Mouse (Mus musculus): Measurements from ENCODE around the gene Arhgap25. TPM values are rescaled to one million over a fixed set of nuclear protein-coding genes. Genes with fewer than 3 reads are reported as not detected.

The Arhgap25 gene
- total and polyA plus RNA-seq, 2 experiments: 0.40 to 1.6 TPM

GRCm38 (mm10) chr6:87547836-87548235 lies 14.8 kb upstream of the Arhgap25 start:
- H3K9ac ChIP-seq (ENCODE audit: low read depth, low read length): no peak overlapping the region
- H3K4me1 ChIP-seq (ENCODE audit: control insufficient read depth, insufficient read depth, low read length): no peaks in the 10 kb centered on the region
- H3K27ac ChIP-seq (replicated peaks; ENCODE audit: insufficient read depth, low read depth, low read length): no peak overlapping the region
- WGBS: 93% methylated on average over 7 of the region's 7 CpGs
- no peak for DNase-seq (ENCODE audit: extremely low read depth, low read depth, low spot score)
- TF ChIP-seq CTCF (IDR thresholded peaks at IDR 0.05; ENCODE audit: low read depth, low read length) (no peak), POLR2A (IDR thresholded peaks at IDR 0.05; ENCODE audit: extremely low read depth, insufficient read depth, low read length) (no peak)
- no peaks in the 10 kb centered on the region for H3K27me3 ChIP-seq (ENCODE audit: control insufficient read depth, insufficient read depth, low read length)
- no peaks in the 10 kb centered on the region for H3K79me2 ChIP-seq (ENCODE audit: control insufficient read depth, insufficient read depth, low read length)
- H3K36me3 ChIP-seq (ENCODE audit: control insufficient read depth, insufficient read depth, low read length): no peaks in the 10 kb centered on the region
- H3K4me3 ChIP-seq (ENCODE audit: insufficient read depth, low read depth, low read length): no peak overlapping the region

DNA sequence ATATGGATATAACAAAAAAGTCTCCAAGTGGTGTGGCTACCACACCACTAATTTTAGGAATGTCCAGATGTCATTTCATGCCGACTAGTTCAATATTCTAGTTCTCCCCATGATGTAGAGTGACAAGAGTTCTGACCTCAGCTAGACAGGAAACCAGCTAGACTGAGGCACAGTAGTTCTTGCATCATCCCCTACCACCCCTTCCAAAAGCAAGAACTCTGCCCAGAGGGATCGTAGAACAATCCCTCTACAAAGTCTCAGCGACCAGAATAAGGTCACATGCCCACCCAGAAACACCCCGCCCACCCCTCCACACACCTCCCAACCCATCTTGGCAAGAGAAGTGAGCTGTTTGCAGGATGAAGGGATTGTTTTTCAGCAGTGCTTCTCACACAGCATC lies 14.4 kb upstream of the Arhgap25 start:
- H3K4me3 ChIP-seq (ENCODE audit: insufficient read depth, low read depth, low read length): no peak overlapping the region
- no peak for DNase-seq (ENCODE audit: extremely low read depth, low read depth, low spot score)
- no peaks in the 10 kb centered on the region for H3K4me1 ChIP-seq (ENCODE audit: control insufficient read depth, insufficient read depth, low read length)
- no peaks in the 10 kb centered on the region for H3K27me3 ChIP-seq (ENCODE audit: control insufficient read depth, insufficient read depth, low read length)
- 79% methylated on average over 4 of the region's 4 CpGs for WGBS
- H3K9ac ChIP-seq (ENCODE audit: low read depth, low read length): no peak overlapping the region
- H3K36me3 ChIP-seq (ENCODE audit: control insufficient read depth, insufficient read depth, low read length): no peaks in the 10 kb centered on the region
- no peak for TF ChIP-seq CTCF (IDR thresholded peaks at IDR 0.05; ENCODE audit: low read depth, low read length)
- no peak for TF ChIP-seq POLR2A (IDR thresholded peaks at IDR 0.05; ENCODE audit: extremely low read depth, insufficient read depth, low read length)
- H3K79me2 ChIP-seq (ENCODE audit: control insufficient read depth, insufficient read depth, low read length): no peaks in the 10 kb centered on the region
- H3K27ac ChIP-seq (replicated peaks; ENCODE audit: insufficient read depth, low read depth, low read length): no peak overlapping the region

DNA sequence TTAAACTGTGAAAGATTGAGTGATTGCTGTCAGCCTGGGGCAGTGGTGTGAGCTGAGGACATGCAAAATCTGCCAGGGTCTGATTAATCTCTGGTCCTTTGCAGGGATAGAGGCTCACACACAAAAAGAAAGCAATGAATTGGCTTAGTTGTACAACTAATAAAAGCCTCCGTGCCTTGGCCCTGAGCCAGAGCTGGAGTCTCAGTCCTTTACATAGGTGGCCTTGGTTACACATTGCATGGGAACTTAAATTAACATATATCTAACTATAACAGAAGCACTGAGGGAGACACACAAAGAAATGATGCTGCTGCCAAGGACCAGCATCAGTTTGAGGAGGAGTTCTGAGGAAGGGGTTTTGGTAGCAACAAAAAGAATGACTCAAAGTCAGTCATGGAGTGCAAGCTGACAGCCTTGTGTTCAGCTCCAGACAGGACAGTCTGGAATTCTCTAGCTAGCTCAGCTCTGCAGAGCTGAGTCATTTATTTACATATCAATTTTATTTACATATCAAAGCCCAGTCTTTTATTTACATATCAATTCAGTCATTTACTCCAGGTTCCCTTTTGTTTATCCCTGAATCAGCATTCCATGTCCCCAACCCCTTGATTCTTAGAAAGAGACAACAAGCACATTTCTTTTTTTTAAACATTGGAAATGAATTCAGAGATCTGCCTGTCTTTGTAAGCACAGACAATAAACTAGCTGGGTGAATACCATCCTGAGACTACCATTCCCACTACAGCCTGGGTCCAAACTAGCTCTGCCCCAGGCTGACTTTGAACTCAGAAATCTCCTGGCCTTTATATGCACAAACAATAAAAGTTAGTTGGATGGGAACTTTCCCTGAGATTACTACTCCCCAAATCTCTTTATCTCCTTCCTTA lies 12.5 kb upstream of the Arhgap25 start:
- H3K27ac ChIP-seq (replicated peaks; ENCODE audit: insufficient read depth, low read depth, low read length): no peak overlapping the region
- H3K4me1 ChIP-seq (ENCODE audit: control insufficient read depth, insufficient read depth, low read length): peaks cover 2% of the 10 kb centered on the region; the same call in 1 of the 2 replicates
- H3K4me3 ChIP-seq (ENCODE audit: insufficient read depth, low read depth, low read length): no peak overlapping the region
- H3K9ac ChIP-seq (ENCODE audit: low read depth, low read length): no peak overlapping the region
- TF ChIP-seq POLR2A (IDR thresholded peaks at IDR 0.05; ENCODE audit: extremely low read depth, insufficient read depth, low read length) (no peak), CTCF (IDR thresholded peaks at IDR 0.05; ENCODE audit: low read depth, low read length) (no peak)
- no peaks in the 10 kb centered on the region for H3K79me2 ChIP-seq (ENCODE audit: control insufficient read depth, insufficient read depth, low read length)
- H3K36me3 ChIP-seq (ENCODE audit: control insufficient read depth, insufficient read depth, low read length): no peaks in the 10 kb centered on the region
- WGBS: 42% methylated on average over 1 of the region's 1 CpGs
- no peaks in the 10 kb centered on the region for H3K27me3 ChIP-seq (ENCODE audit: control insufficient read depth, insufficient read depth, low read length)
- peak; percentile 37 for DNase-seq (ENCODE audit: extremely low read depth, low read depth, low spot score)

GRCm38 (mm10) chr6:87542027-87542426 lies 9.0 kb upstream of the Arhgap25 start:
- H3K4me3 ChIP-seq (ENCODE audit: insufficient read depth, low read depth, low read length): no peak overlapping the region
- TF ChIP-seq POLR2A (IDR thresholded peaks at IDR 0.05; ENCODE audit: extremely low read depth, insufficient read depth, low read length) (no peak), CTCF (IDR thresholded peaks at IDR 0.05; ENCODE audit: low read depth, low read length) (no peak)
- no peaks in the 10 kb centered on the region for H3K27me3 ChIP-seq (ENCODE audit: control insufficient read depth, insufficient read depth, low read length)
- H3K27ac ChIP-seq (replicated peaks; ENCODE audit: insufficient read depth, low read depth, low read length): peak overlapping the region; percentile 41; the same call in 1 of the 2 replicates
- H3K36me3 ChIP-seq (ENCODE audit: control insufficient read depth, insufficient read depth, low read length): no peaks in the 10 kb centered on the region
- WGBS: 8% methylated on average over 9 of the region's 9 CpGs
- DNase-seq (ENCODE audit: extremely low read depth, low read depth, low spot score): peak; percentile 95
- no peak overlapping the region for H3K9ac ChIP-seq (ENCODE audit: low read depth, low read length)
- no peaks in the 10 kb centered on the region for H3K79me2 ChIP-seq (ENCODE audit: control insufficient read depth, insufficient read depth, low read length)
- peaks cover 2% of the 10 kb centered on the region; the same call in 1 of the 2 replicates for H3K4me1 ChIP-seq (ENCODE audit: control insufficient read depth, insufficient read depth, low read length)

DNA sequence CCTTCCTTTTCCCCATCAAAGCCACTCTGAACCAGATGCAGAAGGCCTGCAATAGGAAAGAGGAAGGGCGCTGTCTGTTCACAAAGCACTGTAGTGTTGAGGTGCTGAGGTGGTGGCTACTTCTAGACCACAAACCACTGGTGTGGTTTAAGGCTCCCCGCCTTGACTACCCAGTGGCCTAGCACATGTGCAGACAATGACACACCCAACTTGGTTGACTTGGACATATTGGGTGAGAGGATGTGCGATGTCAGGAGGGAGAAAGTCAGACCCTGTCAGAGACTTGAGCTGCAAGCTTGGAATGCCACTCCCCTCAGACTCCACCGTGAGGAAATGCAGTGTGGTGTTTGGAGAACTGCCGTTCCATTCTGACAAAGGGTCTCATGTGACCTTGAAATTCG lies 8.1 kb upstream of the Arhgap25 start:
- Histone ChIP-seq H3K27ac (replicated peaks; ENCODE audit: insufficient read depth, low read depth, low read length) (no peak overlapping the region; the same call in 1 of the 2 replicates), H3K4me3 (ENCODE audit: insufficient read depth, low read depth, low read length) (no peak overlapping the region), H3K79me2 (ENCODE audit: control insufficient read depth, insufficient read depth, low read length) (no peaks in the 10 kb centered on the region), H3K36me3 (ENCODE audit: control insufficient read depth, insufficient read depth, low read length) (no peaks in the 10 kb centered on the region), H3K9ac (ENCODE audit: low read depth, low read length) (no peak overlapping the region), H3K27me3 (ENCODE audit: control insufficient read depth, insufficient read depth, low read length) (no peaks in the 10 kb centered on the region), H3K4me1 (ENCODE audit: control insufficient read depth, insufficient read depth, low read length) (peaks cover 2% of the 10 kb centered on the region; the same call in 1 of the 2 replicates)
- WGBS: 82% methylated on average over 6 of the region's 6 CpGs
- no peak for TF ChIP-seq POLR2A (IDR thresholded peaks at IDR 0.05; ENCODE audit: extremely low read depth, insufficient read depth, low read length)
- no peak for TF ChIP-seq CTCF (IDR thresholded peaks at IDR 0.05; ENCODE audit: low read depth, low read length)
- DNase-seq (ENCODE audit: extremely low read depth, low read depth, low spot score): peak; percentile 28
